Mouse (Mus musculus) adrenal gland, adult 2 months (tissue): ENCODE results near the gene Cbs. TPM values are rescaled to one million over a fixed set of nuclear protein-coding genes. Genes with fewer than 3 reads are reported as not detected.
"Not testable (repeated sequence)": the region's sequence is repeated elsewhere in the genome, so short reads cannot be mapped to it uniquely, and the experiment has no call there.

Source experiments
- DNase-seq: peaks from one replicate; pipeline ENCODE4 v3.0.0; 2021
- polyA plus RNA-seq: library from polyadenylated mRNA; depleted of rRNA; stranded (reverse); fragments of >200 nt; gene quantifications from 2 replicates; pipeline ENCODE4 v1.2.3, GENCODE M21; 2012
- total RNA-seq, 2 experiments: library from RNA; stranded (reverse); gene quantifications; 2 replicates each; pipeline ENCODE4 v1.2.3; 2021

Cbs gene
- total and polyA plus RNA-seq, 3 experiments, result 2.1 to 8.1 (median 6.4) TPM

- no peak for DNase-seq
These were observed 9.4 kb upstream of the Cbs start for GRCm38 (mm10) chr17:31646199-31647002.

DNA sequence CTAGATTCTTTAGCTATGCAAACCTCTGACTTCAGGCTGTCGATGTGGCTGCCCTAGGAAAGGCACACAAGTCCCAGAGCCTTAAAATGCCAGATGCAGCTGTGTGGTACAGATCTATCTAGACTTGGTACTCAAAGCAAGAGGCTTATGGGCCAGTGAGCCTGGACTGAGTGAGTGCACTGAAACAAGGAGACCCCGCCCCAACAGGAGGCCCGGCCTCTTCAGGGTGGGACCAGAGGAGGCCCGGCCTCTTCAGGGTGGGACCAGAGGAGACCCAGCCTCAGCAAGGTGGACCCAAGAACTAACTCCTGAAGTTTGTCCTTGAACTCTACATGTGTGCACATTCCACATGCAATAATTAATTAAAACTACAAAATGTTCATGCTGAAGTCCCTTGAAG, 5.9 kb upstream of the Cbs start:
- no peak for DNase-seq

- no peak for DNase-seq
These were observed 5.3 kb upstream of the Cbs start for GRCm38 (mm10) chr17:31642331-31642730.

DNA sequence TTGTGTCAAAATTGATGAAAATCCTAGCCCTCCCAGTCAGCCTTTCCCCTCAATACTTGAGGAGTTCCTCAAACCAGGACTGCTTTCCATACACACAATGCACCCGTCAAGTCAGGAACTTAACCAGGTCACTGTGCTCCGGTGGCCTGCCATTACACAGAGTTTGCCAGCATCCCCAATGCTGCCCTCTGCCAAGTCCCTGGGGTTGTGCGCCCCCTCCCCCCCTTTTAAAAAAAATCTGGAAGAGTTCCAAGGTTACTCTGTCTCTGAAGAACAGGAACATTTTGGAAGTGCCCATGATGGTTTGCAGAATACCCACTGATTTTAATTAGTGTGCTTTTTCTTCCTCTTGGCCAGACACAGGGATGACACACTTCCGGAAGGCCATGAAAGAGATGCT, 2.6 kb upstream of the Cbs start:
- no peak for DNase-seq

GRCm38 (mm10) chr17:31637866-31638570, 980 bp upstream of the Cbs start:
- peak; percentile 46 for DNase-seq

DNA sequence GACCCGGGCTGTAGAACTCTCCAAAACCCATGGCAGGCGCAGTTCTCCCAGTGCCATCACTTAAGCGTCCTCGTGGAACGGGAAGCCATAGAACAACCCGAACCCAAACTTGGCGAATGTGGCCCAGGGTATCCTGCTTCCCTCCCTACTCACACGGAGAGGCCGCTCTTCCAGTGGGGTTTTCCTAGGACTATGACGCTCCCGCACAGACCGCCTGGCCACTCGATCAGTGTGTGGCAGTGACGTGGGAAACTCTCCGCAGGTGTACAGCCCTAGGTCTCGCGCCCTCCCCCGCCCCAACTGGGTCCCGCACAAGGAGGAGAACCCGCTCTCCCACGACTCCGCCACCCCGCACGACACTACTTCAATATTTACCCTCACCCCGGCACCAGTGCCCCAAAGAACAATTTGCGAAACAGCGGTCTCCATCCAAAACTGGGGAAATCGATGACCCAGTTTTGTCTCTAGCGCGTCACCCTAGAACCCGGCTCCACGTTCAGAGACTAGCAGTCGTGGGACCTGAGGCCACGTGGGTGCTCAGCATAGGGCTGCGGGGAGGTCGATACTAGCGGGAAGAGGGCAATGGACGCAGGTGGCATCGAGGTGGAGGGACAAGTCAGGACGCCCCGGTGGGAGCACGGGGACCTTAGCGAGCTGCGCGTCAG, 629 bp downstream of the Cbs start:
- DNase-seq, result peak; percentile 44

DNA sequence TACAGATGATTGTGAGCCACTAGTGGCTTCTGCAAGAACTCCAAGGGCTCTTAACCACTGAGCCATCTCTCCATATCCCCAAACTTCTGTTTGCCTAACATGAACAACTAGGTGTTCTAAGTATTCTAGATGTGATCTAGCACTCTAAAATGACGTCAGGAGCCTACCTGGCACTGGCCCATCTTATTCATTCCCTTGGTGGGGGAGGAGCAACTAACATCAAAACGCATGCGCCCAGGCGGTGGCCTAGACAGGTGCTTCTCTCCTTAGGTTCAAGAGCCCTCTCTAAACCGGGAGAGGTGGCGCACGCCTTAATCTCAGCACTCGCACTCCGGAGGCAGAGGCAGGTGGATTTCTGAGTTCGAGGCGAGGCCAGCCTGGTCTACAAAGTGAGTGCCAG, 1.3 kb downstream of the Cbs start:
- no peak for DNase-seq

GRCm38 (mm10) chr17:31634896-31635295, 2.1 kb downstream of the Cbs start:
- no peak for DNase-seq

DNA sequence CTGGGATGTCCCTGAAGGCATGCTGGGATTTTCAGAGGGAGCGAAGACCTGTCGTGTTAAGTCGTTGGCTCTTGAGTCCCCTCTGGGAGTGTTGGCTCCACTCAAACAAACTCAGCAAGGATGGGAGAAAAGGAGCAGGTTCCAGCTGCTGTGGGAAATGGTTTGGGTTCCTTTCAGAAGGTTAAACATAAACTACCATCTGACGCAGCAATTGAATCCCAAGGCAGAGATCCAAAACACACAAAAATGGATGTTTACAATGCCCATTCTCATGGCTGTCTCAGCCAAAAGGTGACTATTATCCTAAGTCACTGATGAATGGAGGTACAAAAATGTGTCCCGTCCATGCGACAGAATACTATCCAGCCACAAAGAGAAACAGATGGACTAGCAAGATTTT, 4.0 kb downstream of the Cbs start:
- no peak for DNase-seq

- no peak for DNase-seq
These were observed 5.8 kb downstream of the Cbs start for GRCm38 (mm10) chr17:31631081-31631800.

DNA sequence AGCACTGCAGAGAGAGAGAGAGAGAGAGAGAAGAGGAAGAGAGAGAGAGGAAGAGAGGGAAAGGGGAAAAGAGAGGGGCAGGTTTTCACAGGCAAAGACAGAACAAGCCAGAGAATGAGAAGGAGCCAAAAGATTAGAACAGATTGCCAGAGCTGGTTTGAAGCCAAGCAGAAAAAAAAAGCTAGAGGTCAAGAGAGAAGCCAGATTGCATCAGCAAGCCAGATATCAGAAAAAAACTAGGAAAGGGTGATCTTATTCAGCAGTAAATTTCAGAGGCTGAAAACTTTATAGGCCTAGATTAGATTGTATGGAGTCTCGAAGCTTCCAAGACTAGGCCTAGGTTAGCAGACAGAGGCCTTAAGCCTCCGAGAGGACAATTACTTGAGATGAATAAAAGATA, 9.1 kb downstream of the Cbs start:
- no peak for DNase-seq

DNA sequence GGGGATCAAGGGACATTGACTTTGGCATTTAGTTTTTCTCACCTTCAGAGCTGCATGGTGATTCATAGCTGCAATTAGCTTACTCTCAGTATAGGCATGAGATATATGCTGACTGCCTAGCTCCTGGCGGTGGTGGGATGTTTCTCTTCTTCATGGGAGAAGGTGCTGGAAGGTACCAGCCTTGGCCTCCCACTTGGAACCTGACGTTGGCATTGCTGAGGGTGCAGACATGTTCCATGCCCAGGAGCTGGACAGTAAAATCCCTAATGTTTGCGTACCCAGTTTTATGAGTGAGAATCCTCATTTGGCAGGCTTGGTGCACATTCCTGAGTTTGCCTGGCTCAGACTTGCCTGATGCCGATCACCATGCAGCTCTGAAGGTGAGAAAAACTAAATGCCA, 13.9 kb downstream of the Cbs start:
- no peak for DNase-seq

DNA sequence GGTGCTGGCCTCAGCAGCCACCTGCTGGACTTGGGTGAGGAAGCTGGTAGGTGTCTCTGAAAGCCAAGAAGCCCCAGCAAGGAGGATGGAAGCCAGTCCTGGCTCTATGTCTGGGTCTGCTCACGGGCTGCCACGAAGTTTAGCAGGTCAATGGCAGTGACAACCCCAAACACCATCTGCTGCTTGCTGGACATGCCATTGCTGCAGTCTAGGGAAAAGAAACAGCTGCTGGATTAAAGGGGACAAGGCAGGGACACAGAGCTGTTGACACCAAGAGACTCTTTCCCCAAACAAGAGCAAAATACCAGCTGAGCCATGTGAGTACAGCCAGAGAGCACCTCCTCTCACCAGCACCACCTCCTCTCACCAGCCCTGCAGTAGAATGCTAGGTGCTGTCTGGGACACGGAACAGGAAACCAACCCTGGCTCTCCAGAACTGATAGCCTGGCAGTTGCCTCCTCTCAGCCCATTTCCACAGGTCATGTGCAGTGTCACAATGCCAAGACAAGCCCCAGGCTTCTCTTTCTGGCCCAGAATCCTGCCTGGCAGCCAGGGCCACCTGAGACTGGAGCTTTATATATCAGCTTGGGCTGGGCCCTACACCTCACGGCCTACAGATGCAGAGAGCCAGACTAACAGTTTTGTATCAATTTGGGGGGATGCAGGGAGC, 23.8 kb downstream of the Cbs start:
- DNase-seq, result no peak

DNA sequence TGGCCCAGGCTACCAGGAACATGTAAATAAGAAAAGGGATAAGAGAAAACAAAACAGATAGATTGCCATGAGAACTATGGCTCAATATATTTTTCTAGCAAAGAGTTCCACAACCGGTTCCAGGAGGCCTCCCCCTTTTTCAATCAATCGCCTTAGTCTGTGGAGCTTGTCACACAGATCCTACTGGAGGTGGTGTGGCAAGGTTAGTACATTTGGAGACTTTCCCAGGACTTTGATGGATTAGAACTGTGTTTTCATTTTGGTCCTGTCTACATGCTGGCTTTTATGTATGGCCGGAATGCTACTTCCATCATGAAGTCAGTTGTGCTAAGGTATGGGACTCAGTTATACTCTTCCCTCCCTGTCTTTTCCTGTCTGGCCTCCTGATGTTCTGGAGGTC, 27.1 kb downstream of the Cbs start:
- no peak for DNase-seq

- not testable (repeated sequence) for DNase-seq
These were observed 27.9 kb downstream of the Cbs start for GRCm38 (mm10) chr17:31609173-31609572.

DNA sequence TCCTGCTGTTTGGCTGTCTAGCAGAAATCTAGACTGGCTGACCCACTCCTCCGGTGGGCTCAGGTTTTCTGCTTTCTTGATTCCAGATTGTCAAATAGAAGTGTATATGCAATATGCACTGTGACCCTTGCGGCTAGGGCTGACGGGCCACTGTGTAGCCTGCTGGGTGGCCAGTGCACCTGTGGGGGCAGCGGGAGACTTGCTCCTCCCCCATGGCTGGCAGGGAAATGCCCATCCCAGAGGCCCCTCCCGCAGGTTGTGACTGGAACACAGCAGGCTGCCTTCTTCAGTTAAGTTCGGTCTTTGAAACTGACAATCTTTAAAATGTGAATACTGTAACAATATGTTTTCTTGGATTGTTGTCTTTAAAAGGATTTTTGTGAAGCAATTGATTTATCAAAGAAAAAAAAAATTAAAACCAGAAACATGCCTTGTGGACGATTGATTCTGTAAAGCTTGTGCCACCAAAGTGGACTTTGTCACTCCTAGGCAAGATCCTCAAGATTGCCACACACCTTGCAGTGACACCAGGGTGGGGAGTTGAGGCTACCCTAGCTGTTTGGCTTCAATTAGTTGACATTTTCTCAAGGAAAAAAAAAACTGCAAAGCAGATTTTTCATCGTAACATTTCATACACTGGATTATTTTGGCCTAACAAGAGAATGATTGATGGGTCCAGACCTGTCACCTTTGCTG, 29.6 kb downstream of the Cbs start:
- DNase-seq, result no peak

DNA sequence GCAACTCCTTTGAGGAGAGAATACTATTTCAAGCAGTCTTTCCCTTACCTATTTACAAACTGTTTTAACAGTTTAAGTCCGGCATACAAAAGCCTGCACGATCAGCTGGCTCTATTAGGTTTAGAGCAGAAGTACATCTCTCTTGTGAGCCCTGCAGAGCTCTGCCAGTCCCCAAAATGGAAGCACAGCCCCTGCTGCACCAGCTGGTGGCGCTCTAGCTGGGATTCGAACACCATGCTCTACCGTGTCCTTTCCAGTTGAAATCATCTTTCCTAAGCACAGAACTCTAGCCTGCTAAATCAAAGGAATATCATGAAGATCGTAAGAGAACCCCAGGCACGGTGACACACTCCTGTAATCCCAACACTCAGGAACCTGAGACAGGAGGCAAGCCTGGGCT, 30.6 kb downstream of the Cbs start:
- DNase-seq, result no peak

DNA sequence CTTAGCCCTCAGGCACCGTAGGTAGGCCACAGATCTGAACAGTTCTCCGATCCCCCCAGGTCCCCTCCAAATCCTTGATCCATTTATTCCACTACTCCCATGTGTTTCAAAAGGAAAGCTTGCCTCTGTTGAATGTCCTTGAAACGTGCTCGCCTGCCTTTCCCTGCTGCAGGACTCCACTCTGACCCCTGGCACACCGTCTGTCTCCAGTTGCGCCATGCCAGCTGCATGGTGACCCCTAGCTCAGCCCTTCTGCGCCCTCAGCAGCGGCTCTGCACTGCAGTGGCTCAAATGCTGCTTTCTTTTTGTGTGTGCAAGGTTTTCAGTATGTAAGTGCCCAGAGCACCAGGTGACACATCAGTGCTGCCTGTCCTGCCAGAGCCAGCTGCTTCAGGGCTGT, 38.4 kb downstream of the Cbs start:
- DNase-seq, result no peak

- DNase-seq, result no peak
These were observed 39.1 kb downstream of the Cbs start for GRCm38 (mm10) chr17:31597957-31598356.

GRCm38 (mm10) chr17:31595077-31595476, 42.0 kb downstream of the Cbs start:
- no peak for DNase-seq

DNA sequence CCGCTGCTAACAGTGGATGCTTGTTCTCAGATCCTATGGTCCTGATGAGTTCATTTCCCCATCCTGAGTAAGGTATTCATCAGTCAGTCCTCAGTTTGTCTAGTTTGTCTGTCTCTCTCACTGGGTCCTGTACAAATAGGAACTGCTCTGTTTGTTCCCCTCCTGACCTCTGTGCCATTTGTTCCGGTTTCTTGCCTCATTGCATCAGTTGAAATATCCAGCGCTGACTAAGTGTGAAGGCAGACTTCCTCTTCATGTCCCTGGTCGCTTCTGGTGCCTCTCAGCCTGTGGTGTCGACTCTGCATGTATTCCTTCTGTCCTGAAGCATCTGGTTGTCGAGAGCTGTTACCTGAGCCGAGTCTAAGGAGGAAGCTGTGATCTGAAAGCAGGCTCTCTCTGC, 42.4 kb downstream of the Cbs start:
- no peak for DNase-seq
